Mouse (Mus musculus): ENCODE results near the gene Grip2. TPM values are rescaled to one million over a fixed set of nuclear protein-coding genes. Genes with fewer than 3 reads are reported as not detected.

Gene Grip2
- polyA plus RNA-seq, 1 experiment, result 15.5 TPM

DNA sequence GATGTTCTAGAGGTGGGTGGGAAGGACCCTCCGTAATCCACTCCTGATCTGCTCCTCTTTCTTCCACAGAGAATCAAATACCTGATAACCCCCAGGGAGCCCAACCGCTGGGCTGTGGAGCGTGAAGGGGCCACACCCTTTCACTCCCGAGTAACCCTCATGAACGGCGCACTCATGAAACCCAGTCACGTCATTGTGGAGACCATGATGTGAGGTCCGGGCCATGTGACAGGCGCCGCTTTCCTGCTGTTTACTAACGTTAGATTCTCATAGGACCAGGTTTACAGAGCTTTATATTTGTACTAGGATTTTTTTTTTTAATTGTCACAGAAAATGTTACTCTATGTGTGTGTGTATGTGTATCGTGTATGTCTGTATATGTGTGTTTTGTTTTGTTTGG lies 72.2 kb downstream of the Grip2 start:
- TF ChIP-seq POLR2A (IDR thresholded peaks at IDR 0.05; ENCODE audit: borderline replicate concordance, insufficient read depth, low read length) (no peak), CTCF (IDR thresholded peaks at IDR 0.05; ENCODE audit: borderline replicate concordance, insufficient read depth, low read depth, low read length) (no peak)
- WGBS, result 85% methylated on average over 12 of the region's 12 CpGs
- H3K27ac ChIP-seq (ENCODE audit: insufficient read depth, low read length), result no peak overlapping the region
- no peaks in the 10 kb centered on the region for H3K4me1 ChIP-seq (ENCODE audit: control insufficient read depth, insufficient read depth, low read length)
- no peak overlapping the region for H3K4me3 ChIP-seq (replicated peaks; ENCODE audit: insufficient read depth, low read depth, low read length)
- H3K27me3 ChIP-seq (ENCODE audit: control insufficient read depth, insufficient read depth, low read length), result no peaks in the 10 kb centered on the region
- no peak for DNase-seq

DNA sequence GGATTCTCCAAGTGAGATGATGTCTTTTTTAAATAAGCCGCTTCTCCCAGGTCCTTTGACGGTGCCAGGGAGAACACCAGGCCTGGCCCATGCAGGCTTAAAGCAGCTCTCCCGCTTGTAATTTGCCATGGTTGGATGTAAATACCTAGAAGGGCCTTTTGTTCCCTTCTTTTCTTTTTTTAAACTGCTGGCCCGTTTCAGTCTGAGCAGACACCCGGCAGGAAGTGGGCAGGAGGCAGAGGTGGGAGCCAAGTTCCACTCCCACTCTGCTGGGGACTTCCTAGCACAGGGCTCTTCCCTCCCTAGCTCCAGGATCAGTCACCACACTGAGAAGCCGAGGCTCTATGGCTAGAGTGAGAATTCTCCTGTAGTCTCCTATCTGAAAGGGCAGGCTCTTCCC lies 73.0 kb downstream of the Grip2 start:
- Histone ChIP-seq H3K4me1 (ENCODE audit: control insufficient read depth, insufficient read depth, low read length) (no peaks in the 10 kb centered on the region), H3K4me3 (replicated peaks; ENCODE audit: insufficient read depth, low read depth, low read length) (no peak overlapping the region), H3K27me3 (ENCODE audit: control insufficient read depth, insufficient read depth, low read length) (no peaks in the 10 kb centered on the region), H3K27ac (ENCODE audit: insufficient read depth, low read length) (no peak overlapping the region)
- no peak for TF ChIP-seq POLR2A (IDR thresholded peaks at IDR 0.05; ENCODE audit: borderline replicate concordance, insufficient read depth, low read length)
- no peak for TF ChIP-seq CTCF (IDR thresholded peaks at IDR 0.05; ENCODE audit: borderline replicate concordance, insufficient read depth, low read depth, low read length)
- DNase-seq, result no peak
- WGBS, result 35% methylated on average over 6 of the region's 6 CpGs

DNA sequence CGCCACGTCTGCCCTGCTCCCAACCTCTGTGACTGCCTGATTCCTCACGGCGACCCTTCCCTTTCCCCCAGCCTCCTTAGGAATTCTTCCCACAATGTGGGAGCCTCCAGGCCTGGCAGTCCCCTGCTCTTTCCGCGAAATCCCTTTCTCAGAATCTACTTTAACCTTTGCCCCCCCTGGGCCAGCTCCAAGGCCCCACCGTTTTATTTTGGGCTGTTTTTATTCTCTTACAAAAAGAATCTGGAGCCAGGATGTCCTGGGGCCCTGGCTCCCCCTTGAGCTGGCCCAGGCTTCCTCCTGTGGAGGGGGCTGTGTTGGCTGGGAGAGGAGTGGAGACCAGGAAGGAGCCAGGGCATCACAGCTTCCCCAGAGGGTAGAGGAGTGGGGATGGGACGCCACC lies 74.2 kb downstream of the Grip2 start:
- H3K27ac ChIP-seq (ENCODE audit: insufficient read depth, low read length), result no peak overlapping the region
- 72% methylated on average over 8 of the region's 8 CpGs for WGBS
- no peaks in the 10 kb centered on the region for H3K4me1 ChIP-seq (ENCODE audit: control insufficient read depth, insufficient read depth, low read length)
- no peaks in the 10 kb centered on the region for H3K27me3 ChIP-seq (ENCODE audit: control insufficient read depth, insufficient read depth, low read length)
- H3K4me3 ChIP-seq (replicated peaks; ENCODE audit: insufficient read depth, low read depth, low read length), result no peak overlapping the region
- TF ChIP-seq CTCF (IDR thresholded peaks at IDR 0.05; ENCODE audit: borderline replicate concordance, insufficient read depth, low read depth, low read length), result no peak
- DNase-seq, result no peak

DNA sequence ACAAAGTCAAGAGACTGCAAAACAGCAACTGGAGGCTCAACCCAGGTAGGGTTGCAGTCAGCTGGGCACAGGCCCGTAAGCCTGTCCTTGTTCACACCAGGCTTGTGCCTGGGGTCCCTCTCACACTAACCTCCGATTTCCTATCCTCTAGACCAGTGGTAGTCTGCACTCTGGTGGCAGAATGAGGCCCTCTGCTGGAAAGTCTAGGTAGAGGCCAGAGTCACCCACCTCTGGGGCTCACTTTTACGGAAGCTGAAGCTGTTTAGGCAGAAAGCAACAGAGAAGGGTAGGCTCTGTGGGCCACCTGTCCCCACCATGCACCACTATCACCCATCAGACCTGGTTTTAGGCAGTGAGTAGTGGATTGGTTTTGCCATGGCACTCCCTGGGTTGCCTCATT lies 76.1 kb downstream of the Grip2 start:
- DNase-seq, result no peak
- H3K27ac ChIP-seq (ENCODE audit: insufficient read depth, low read length), result no peak overlapping the region
- no peaks in the 10 kb centered on the region for H3K4me1 ChIP-seq (ENCODE audit: control insufficient read depth, insufficient read depth, low read length)
- TF ChIP-seq CTCF (IDR thresholded peaks at IDR 0.05; ENCODE audit: borderline replicate concordance, insufficient read depth, low read depth, low read length) (peak; percentile 25; the same call in 1 of the 2 replicates), POLR2A (IDR thresholded peaks at IDR 0.05; ENCODE audit: borderline replicate concordance, insufficient read depth, low read length) (no peak)
- WGBS, result 83% methylated on average over 3 of the region's 3 CpGs
- no peak overlapping the region for H3K4me3 ChIP-seq (replicated peaks; ENCODE audit: insufficient read depth, low read depth, low read length)
- H3K27me3 ChIP-seq (ENCODE audit: control insufficient read depth, insufficient read depth, low read length), result no peaks in the 10 kb centered on the region

DNA sequence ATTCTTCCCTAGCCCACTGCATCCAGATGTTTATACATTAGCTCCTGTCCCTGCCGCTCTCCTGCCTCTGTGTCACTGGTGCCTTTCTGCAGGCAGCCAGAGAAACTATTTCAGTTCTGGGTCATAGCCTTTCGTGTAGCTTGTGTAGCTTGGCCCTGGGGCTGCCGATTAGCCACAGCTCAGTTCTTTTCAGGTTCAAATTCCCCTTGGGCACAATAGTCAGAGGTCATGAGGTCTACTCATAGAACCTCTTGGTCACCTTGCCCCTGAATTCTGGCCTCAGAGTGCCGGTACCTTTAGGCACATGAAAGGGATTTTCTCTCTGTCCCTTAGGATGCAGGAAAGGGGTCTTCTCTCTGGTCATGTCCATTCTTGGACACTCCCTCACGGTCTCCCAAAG lies 80.3 kb downstream of the Grip2 start:
- Histone ChIP-seq H3K4me1 (ENCODE audit: control insufficient read depth, insufficient read depth, low read length) (0 out of 2 replicates have a peak, but pooled peaks cover 2% of the 10 kb centered on the region), H3K4me3 (replicated peaks; ENCODE audit: insufficient read depth, low read depth, low read length) (no peak overlapping the region), H3K27me3 (ENCODE audit: control insufficient read depth, insufficient read depth, low read length) (no peaks in the 10 kb centered on the region), H3K27ac (ENCODE audit: insufficient read depth, low read length) (no peak overlapping the region)
- DNase-seq, result no peak
- 90% methylated on average over 5 of the region's 5 CpGs for WGBS
- TF ChIP-seq POLR2A (IDR thresholded peaks at IDR 0.05; ENCODE audit: borderline replicate concordance, insufficient read depth, low read length), result no peak
- no peak for TF ChIP-seq CTCF (IDR thresholded peaks at IDR 0.05; ENCODE audit: borderline replicate concordance, insufficient read depth, low read depth, low read length)

DNA sequence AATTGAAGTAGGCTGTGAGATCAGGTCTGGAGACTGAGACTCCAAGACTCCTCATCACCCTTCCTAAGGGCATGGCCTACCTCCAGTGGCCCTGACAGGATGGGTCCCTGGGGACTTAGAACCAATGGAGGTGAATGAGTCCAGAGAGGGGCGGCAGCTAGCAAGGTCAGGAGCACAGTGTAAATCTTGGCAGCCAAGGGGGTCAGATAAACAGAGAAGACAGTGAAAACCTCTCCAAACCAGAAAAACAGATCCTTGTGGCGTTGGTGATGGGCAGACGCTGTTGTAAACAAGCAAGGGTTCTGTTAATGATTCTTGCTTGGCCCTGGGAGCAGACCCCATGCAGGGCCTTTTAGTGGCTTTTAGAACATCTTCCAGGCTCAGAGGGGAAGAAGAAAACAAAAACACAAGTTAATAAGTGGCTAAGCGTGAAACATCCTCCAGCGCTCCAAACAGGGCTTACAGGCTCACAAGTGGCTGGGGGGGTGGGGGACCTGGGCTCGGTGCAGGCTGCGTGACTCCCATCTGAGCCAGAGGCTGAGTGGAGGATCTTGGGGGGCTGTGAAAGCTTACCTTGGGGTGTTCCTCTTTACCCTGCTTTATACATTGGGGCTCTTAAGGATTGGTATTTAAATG lies 81.0 kb downstream of the Grip2 start:
- Histone ChIP-seq H3K27ac (ENCODE audit: insufficient read depth, low read length) (no peak overlapping the region), H3K4me1 (ENCODE audit: control insufficient read depth, insufficient read depth, low read length) (0 out of 2 replicates have a peak, but pooled peaks cover 2% of the 10 kb centered on the region), H3K27me3 (ENCODE audit: control insufficient read depth, insufficient read depth, low read length) (no peaks in the 10 kb centered on the region), H3K4me3 (replicated peaks; ENCODE audit: insufficient read depth, low read depth, low read length) (no peak overlapping the region)
- 84% methylated on average over 7 of the region's 7 CpGs for WGBS
- no peak for TF ChIP-seq POLR2A (IDR thresholded peaks at IDR 0.05; ENCODE audit: borderline replicate concordance, insufficient read depth, low read length)
- no peak for TF ChIP-seq CTCF (IDR thresholded peaks at IDR 0.05; ENCODE audit: borderline replicate concordance, insufficient read depth, low read depth, low read length)
- DNase-seq, result no peak

DNA sequence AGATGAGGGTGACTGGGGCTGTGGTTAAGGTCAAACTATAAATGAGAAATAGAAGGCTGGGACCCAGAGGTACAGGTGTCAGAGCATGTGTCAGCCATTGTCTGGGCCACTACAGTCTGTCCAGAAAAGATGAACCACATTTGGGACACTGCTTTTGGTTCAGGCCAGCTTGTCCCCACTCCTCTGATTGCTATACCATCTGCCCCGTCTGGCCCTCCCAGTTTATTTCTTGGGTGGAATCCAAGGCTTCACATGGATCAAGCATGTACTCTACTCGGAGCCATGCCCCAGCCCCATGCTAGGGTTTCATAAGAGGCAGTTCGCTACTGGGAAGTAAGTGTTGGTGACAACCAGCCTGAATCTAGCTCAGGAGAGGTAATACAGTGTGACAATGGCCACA lies 81.8 kb downstream of the Grip2 start:
- H3K4me3 ChIP-seq (replicated peaks; ENCODE audit: insufficient read depth, low read depth, low read length), result no peak overlapping the region
- no peak for DNase-seq
- TF ChIP-seq CTCF (IDR thresholded peaks at IDR 0.05; ENCODE audit: borderline replicate concordance, insufficient read depth, low read depth, low read length), result no peak
- TF ChIP-seq POLR2A (IDR thresholded peaks at IDR 0.05; ENCODE audit: borderline replicate concordance, insufficient read depth, low read length), result no peak
- H3K27me3 ChIP-seq (ENCODE audit: control insufficient read depth, insufficient read depth, low read length), result no peaks in the 10 kb centered on the region
- H3K4me1 ChIP-seq (ENCODE audit: control insufficient read depth, insufficient read depth, low read length), result 0 out of 2 replicates have a peak, but pooled peaks cover 2% of the 10 kb centered on the region
- WGBS, result 53% methylated on average over 3 of the region's 3 CpGs
- H3K27ac ChIP-seq (ENCODE audit: insufficient read depth, low read length), result no peak overlapping the region

DNA sequence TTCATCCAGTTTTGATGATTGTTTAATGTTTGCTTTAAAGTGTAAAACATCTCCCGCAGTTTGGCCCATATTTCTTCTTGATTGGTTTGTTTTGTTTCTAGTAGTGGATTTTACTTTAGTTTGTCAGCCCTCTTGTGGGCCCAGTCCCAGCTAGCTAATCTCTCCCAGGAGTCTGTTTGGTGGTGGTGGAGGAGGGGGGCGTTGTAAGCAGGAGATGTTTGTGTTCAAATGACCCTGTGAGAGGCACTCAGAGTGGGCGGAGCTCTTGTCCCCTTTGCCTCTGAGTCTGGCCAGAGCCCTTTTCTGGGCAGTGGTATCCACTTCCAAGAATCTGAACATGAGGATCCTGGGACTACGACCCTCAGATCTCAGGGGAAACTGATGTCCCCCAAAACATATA lies 83.2 kb downstream of the Grip2 start:
- WGBS, result 97% methylated on average over 4 of the region's 4 CpGs
- no peak overlapping the region for H3K27ac ChIP-seq (ENCODE audit: insufficient read depth, low read length)
- H3K4me1 ChIP-seq (ENCODE audit: control insufficient read depth, insufficient read depth, low read length), result 0 out of 2 replicates have a peak, but pooled peaks cover 2% of the 10 kb centered on the region
- H3K27me3 ChIP-seq (ENCODE audit: control insufficient read depth, insufficient read depth, low read length), result no peaks in the 10 kb centered on the region
- H3K4me3 ChIP-seq (replicated peaks; ENCODE audit: insufficient read depth, low read depth, low read length), result no peak overlapping the region
- TF ChIP-seq POLR2A (IDR thresholded peaks at IDR 0.05; ENCODE audit: borderline replicate concordance, insufficient read depth, low read length) (no peak), CTCF (IDR thresholded peaks at IDR 0.05; ENCODE audit: borderline replicate concordance, insufficient read depth, low read depth, low read length) (no peak)
- DNase-seq, result no peak
